Mouse (Mus musculus): ENCODE results near the gene Map2k2. TPM values are rescaled to one million over a fixed set of nuclear protein-coding genes. Genes with fewer than 3 reads are reported as not detected.

The Map2k2 gene
- 100 to 1,000 TPM; 159 to 177 TPM for total RNA-seq (2023)

GRCm38 (mm10) chr10:81105565-81106112, at the start of gene Map2k2:
Gene Map2k2, plus strand, starts transcription at chr10:81105915.

GRCm38 (mm10) chr10:81059603-81060543, 45.8 kb upstream of the Map2k2 start, which contains the start of gene Sgta:
Gene Sgta, minus strand, starts transcription at chr10:81060181.

GRCm38 (mm10) chr10:81069836-81070235, 35.9 kb upstream of the Map2k2 start, which contains the start of gene Thop1:
Gene Thop1, plus strand, starts transcription at chr10:81070035.

GRCm38 (mm10) chr10:81134966-81135681, 29.4 kb downstream of the Map2k2 start, which contains the start of gene Zbtb7a:
Gene Zbtb7a, plus strand, starts transcription at chr10:81135220.

GRCm38 (mm10) chr10:81167200-81168086, 61.7 kb downstream of the Map2k2 start, which contains the start of gene Pias4:
Gene Pias4, minus strand, starts transcription at chr10:81167923.

GRCm38 (mm10) chr10:81176466-81177271, 71.0 kb downstream of the Map2k2 start, which contains the start of gene Eef2:
Gene Eef2, plus strand, starts transcription at chr10:81176631.

GRCm38 (mm10) chr10:81182336-81183333, 76.9 kb downstream of the Map2k2 start, which contains the start of gene Dapk3:
Gene Dapk3, plus strand, starts transcription at chr10:81183005.

Other genes starting within 250 kb of the Map2k2 start
- not detected for gene Tmprss9, start 234.1 kb upstream of the Map2k2 start, total RNA-seq (2023)
- gene Timm13, start 204.9 kb upstream of the Map2k2 start, total RNA-seq (2023) = 10 to 100 TPM; 57.8 to 77.8 TPM
- gene Lmnb2, start 187.7 kb upstream of the Map2k2 start, total RNA-seq (2023) = 10 to 100 TPM; 14.6 to 16.0 TPM
- 10 to 100 TPM; 32.5 to 39.0 TPM for gene Gadd45b, start 175.8 kb upstream of the Map2k2 start, total RNA-seq (2023)
- gene Gng7, start 91.0 kb upstream of the Map2k2 start, total RNA-seq (2023) = under 1 TPM; 0.21 to 0.41 TPM
- gene Diras1, start 80.3 kb upstream of the Map2k2 start, total RNA-seq (2023) = not detected
- 10 to 100 TPM; 15.6 to 18.9 TPM for gene Slc39a3, start 68.5 kb upstream of the Map2k2 start, total RNA-seq (2023)
- gene Sgta, start 45.7 kb upstream of the Map2k2 start, total RNA-seq (2023) = 10 to 100 TPM; 57.0 to 65.1 TPM
- 10 to 100 TPM; 11.9 to 15.9 TPM for gene Thop1, start 35.9 kb upstream of the Map2k2 start, total RNA-seq (2023)
- gene Creb3l3, start 7.0 kb upstream of the Map2k2 start, total RNA-seq (2023) = not detected
- gene Zbtb7a, start 29.3 kb downstream of the Map2k2 start, total RNA-seq (2023) = 100 to 1,000 TPM in 1 of 2 experiments, 10 to 100 TPM in 1; 97.7 to 106 TPM
- 10 to 100 TPM; 70.9 to 76.2 TPM for gene Pias4, start 62.0 kb downstream of the Map2k2 start, total RNA-seq (2023)
- gene Eef2, start 70.7 kb downstream of the Map2k2 start, total RNA-seq (2023) = 1,000 to 10,000 TPM; 1,844 to 1,917 TPM
- 10 to 100 TPM; 79.5 to 87.1 TPM for gene Dapk3, start 77.1 kb downstream of the Map2k2 start, total RNA-seq (2023)
- gene 4930442H23Rik, start 77.9 kb downstream of the Map2k2 start, total RNA-seq (2023) = not detected
- not detected for gene Nmrk2, start 96.1 kb downstream of the Map2k2 start, total RNA-seq (2023)
- not detected for gene Atcay, start 124.9 kb downstream of the Map2k2 start, total RNA-seq (2023)
- 1 to 10 TPM; 3.4 to 4.6 TPM for gene Zfr2, start 127.2 kb downstream of the Map2k2 start, total RNA-seq (2023)
- 10 to 100 TPM; 24.5 to 29.5 TPM for gene Matk, start 147.0 kb downstream of the Map2k2 start, total RNA-seq (2023)
- gene Mrpl54, start 161.0 kb downstream of the Map2k2 start, total RNA-seq (2023) = 100 to 1,000 TPM; 106 to 112 TPM
- gene Apba3, start 161.0 kb downstream of the Map2k2 start, total RNA-seq (2023) = 10 to 100 TPM; 32.7 to 50.4 TPM
- 10 to 100 TPM; 14.0 to 18.9 TPM for gene Tjp3, start 185.7 kb downstream of the Map2k2 start, total RNA-seq (2023)
- gene Pip5k1c, start 187.0 kb downstream of the Map2k2 start, total RNA-seq (2023) = 100 to 1,000 TPM; 130 to 154 TPM
- gene Cactin, start 215.2 kb downstream of the Map2k2 start, total RNA-seq (2023) = 10 to 100 TPM; 53.3 to 59.3 TPM
- gene Tbxa2r, start 222.8 kb downstream of the Map2k2 start, total RNA-seq (2023) = 1 to 10 TPM; 4.6 to 6.0 TPM
- gene Gipc3, start 237.4 kb downstream of the Map2k2 start, total RNA-seq (2023) = under 1 TPM; 0.78 to 0.92 TPM
- 10 to 100 TPM; 77.8 to 80.1 TPM for gene Hmg20b, start 244.6 kb downstream of the Map2k2 start, total RNA-seq (2023)

Measured in B cell, adult 67 days (primary cell).